Mouse (Mus musculus) stomach, embryonic 14.5 days (tissue): ENCODE measurements at regions not wholly inside any gene's neighbourhood (a gene's known extent, or its start where the extent isn't known, plus 50 kb on each side); places are given as distances from the start of the nearest gene placed in this dataset.

Experiments
- ATAC-seq: fragments of 200-750 bp; cut with Nextera tagmentation; 2 replicates; pipeline ENCODE4 v1.8.0; 2017; ENCODE audit warnings: low read depth, moderate TSS enrichment; ENCODE audit not compliant: insufficient number of reproducible peaks, insufficient read depth, low FRiP score
- H3K27ac ChIP-seq: fragments of 300-500 bp; sonication (generic); 2 replicates; pipeline ENCODE4 v1.5.1; 2014; ENCODE audit warnings: mild to moderate bottlenecking, low read length, moderate library complexity, mixed read lengths
- H3K27me3 ChIP-seq: fragments of 300-500 bp; sonication (generic); 2 replicates; pipeline ENCODE4 v1.6.1; 2014; ENCODE audit warnings: low read length, control low read depth, mixed read lengths; ENCODE audit not compliant: control insufficient read depth, insufficient read depth
- H3K36me3 ChIP-seq: fragments of 300-500 bp; sonication (generic); 2 replicates; pipeline ENCODE4 v1.6.1; 2014; ENCODE audit warnings: mild to moderate bottlenecking, control low read depth, low read length, moderate library complexity, mixed read lengths; ENCODE audit not compliant: control insufficient read depth, insufficient read depth
- H3K4me1 ChIP-seq: fragments of 300-500 bp; sonication (generic); 2 replicates; pipeline ENCODE4 v1.6.1; 2014; ENCODE audit warnings: low read length, control low read depth, mixed read lengths; ENCODE audit not compliant: control insufficient read depth, insufficient read depth
- H3K4me2 ChIP-seq: fragments of 300-500 bp; sonication (generic); replicated peaks from 2 replicates; pipeline ENCODE4 v1.6.1; 2014; ENCODE audit warnings: low read depth, low read length, control low read depth
- H3K4me3 ChIP-seq: fragments of 300-500 bp; sonication (generic); 2 replicates; pipeline ENCODE4 v1.5.1; 2014; ENCODE audit warnings: low read depth, low read length, control low read depth
- H3K9ac ChIP-seq: fragments of 300-500 bp; sonication (generic); replicated peaks from 2 replicates; pipeline ENCODE4 v1.6.1; 2014; ENCODE audit warnings: low read depth, mild to moderate bottlenecking, control low read depth, low read length, moderate library complexity, mixed read lengths
- H3K9me3 ChIP-seq: fragments of 300-500 bp; sonication (generic); 2 replicates; pipeline ENCODE4 v1.6.1; 2016; ENCODE audit warnings: low read depth, low read length, control low read depth; ENCODE audit not compliant: control insufficient read depth
- WGBS: fragments of 180-500 bp; shearing (Covaris S2); extraction: QIAGEN DNeasy Blood & Tissue Kit; methylation state at CpG from one replicate; pipeline ENCODE4 v1.1.7; 2014; 5-methylcytosine and 5-hydroxymethylcytosine counted together

- no peak for ATAC-seq
- WGBS: 56% methylated on average over 2 of the region's 2 CpGs
- Histone ChIP-seq H3K27me3 (no peaks in the 10 kb centered on the region), H3K4me3 (no peak overlapping the region), H3K9ac (no peak overlapping the region), H3K36me3 (no peaks in the 10 kb centered on the region), H3K27ac (no peak overlapping the region), H3K9me3 (no peaks in the 10 kb centered on the region), H3K4me1 (no peaks in the 10 kb centered on the region), H3K4me2 (no peak overlapping the region)
These were observed 146.9 kb upstream of the Tmem72 start for GRCm38 (mm10) chr6:116863626-116864025.

- peaks cover 25% of the 10 kb centered on the region for H3K4me1 ChIP-seq
- no peak overlapping the region for H3K9ac ChIP-seq
- no peak overlapping the region for H3K4me2 ChIP-seq
- H3K27me3 ChIP-seq: no peaks in the 10 kb centered on the region
- no peaks in the 10 kb centered on the region for H3K9me3 ChIP-seq
- H3K36me3 ChIP-seq: no peaks in the 10 kb centered on the region
- 46% methylated on average over 8 of the region's 8 CpGs for WGBS
- H3K4me3 ChIP-seq: no peak overlapping the region
- no peak for ATAC-seq
- H3K27ac ChIP-seq: peak overlapping the region; percentile 40; the same call in 1 of the 2 replicates
These were observed 176.6 kb upstream of the Tmem72 start for GRCm38 (mm10) chr6:116893299-116893698.

DNA sequence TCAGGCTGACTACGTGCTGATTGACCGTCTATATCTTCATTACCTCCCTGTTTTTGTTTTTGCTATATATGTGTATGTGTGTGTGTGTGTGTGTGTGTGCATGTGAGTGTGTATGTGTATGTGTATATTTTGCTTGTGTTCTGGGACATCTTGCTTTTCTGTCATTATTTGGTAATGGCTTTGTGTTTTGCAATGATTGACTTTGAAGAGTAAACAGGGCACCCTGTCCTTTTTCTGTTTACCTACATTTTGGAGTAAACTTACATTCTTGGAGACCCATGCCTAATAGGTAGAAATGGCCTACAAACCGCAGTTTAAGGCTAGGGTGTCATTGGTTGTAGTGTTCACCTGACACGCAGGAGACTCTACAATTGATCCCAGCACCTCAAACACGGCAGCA lies 177.5 kb upstream of the Tmem72 start:
- no peak overlapping the region for H3K4me3 ChIP-seq
- no peak for ATAC-seq
- peak overlapping the region; percentile 82; the same call in 1 of the 2 replicates for H3K27ac ChIP-seq
- WGBS: 86% methylated on average over 5 of the region's 5 CpGs
- H3K4me1 ChIP-seq: peaks cover 25% of the 10 kb centered on the region
- no peaks in the 10 kb centered on the region for H3K27me3 ChIP-seq
- no peaks in the 10 kb centered on the region for H3K9me3 ChIP-seq
- no peaks in the 10 kb centered on the region for H3K36me3 ChIP-seq
- no peak overlapping the region for H3K9ac ChIP-seq
- H3K4me2 ChIP-seq: no peak overlapping the region

DNA sequence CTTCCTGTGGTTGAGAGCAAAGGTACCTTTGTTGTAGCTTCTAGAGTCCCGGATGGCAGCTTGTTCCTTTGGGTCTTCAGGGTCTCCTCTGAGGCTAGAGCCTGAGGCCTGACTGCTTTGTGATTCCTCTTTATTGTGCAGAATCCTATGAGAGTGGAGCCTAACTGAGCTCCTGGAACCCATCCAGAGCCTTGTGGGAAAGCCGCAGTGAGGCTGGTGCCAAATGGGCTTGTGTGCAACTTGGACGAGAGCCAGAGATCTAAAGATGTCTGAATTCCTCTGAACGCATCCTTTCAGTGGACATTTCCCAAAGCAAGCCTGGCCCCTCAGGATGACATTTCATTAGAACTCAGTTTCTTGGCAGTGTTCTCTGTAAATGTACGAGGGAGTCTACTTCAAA lies 178.4 kb upstream of the Tmem72 start:
- no peaks in the 10 kb centered on the region for H3K9me3 ChIP-seq
- no peaks in the 10 kb centered on the region for H3K36me3 ChIP-seq
- H3K4me3 ChIP-seq: no peak overlapping the region
- no peak overlapping the region for H3K9ac ChIP-seq
- H3K4me2 ChIP-seq: no peak overlapping the region
- H3K27ac ChIP-seq: peak overlapping the region; percentile 82; the same call in 1 of the 2 replicates
- 35% methylated on average over 5 of the region's 5 CpGs for WGBS
- no peaks in the 10 kb centered on the region for H3K27me3 ChIP-seq
- peaks cover 25% of the 10 kb centered on the region for H3K4me1 ChIP-seq
- peak; percentile 65; the same call in 1 of the 2 replicates for ATAC-seq

DNA sequence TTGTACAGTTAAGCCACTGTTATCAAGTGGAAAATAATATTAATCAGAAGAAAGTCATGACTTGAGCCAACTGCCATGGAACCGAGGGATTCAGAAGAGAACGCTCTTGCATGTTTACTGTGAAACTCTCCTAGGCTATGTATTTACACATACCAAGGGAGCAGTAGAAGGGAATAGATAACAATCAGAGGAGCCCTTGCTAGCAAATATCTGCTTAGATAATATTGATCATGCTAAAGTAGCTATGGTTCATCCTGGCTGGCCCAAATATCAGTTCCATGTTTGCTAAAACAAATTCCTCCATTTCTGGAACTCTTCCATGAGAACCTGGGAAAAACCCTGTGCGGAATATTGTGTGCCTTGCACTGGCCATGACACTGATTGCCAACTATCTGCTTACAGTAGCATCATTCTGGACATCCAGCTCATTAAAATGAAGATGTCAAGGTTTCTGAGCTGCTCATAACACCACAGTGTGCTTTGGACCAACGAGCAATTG lies 179.5 kb upstream of the Tmem72 start:
- Histone ChIP-seq H3K27ac (peak overlapping the region; percentile 6; the same call in 1 of the 2 replicates), H3K9ac (no peak overlapping the region), H3K27me3 (no peaks in the 10 kb centered on the region), H3K9me3 (no peaks in the 10 kb centered on the region), H3K4me3 (no peak overlapping the region), H3K4me1 (peaks cover 25% of the 10 kb centered on the region), H3K36me3 (no peaks in the 10 kb centered on the region), H3K4me2 (no peak overlapping the region)
- 50% methylated on average over 4 of the region's 4 CpGs for WGBS
- ATAC-seq: no peak

GRCm38 (mm10) chr6:116901816-116902215 lies 185.1 kb upstream of the Tmem72 start:
- H3K4me3 ChIP-seq: no peak overlapping the region
- H3K9ac ChIP-seq: no peak overlapping the region
- 13% methylated on average over 1 of the region's 1 CpGs for WGBS
- H3K27ac ChIP-seq: no peak overlapping the region
- no peaks in the 10 kb centered on the region for H3K4me1 ChIP-seq
- no peaks in the 10 kb centered on the region for H3K36me3 ChIP-seq
- no peak overlapping the region for H3K4me2 ChIP-seq
- no peaks in the 10 kb centered on the region for H3K9me3 ChIP-seq
- H3K27me3 ChIP-seq: no peaks in the 10 kb centered on the region
- ATAC-seq: no peak

- no peak for ATAC-seq
- no peaks in the 10 kb centered on the region for H3K27me3 ChIP-seq
- no peak overlapping the region for H3K4me2 ChIP-seq
- no peaks in the 10 kb centered on the region for H3K9me3 ChIP-seq
- WGBS: 62% methylated on average over 3 of the region's 3 CpGs
- H3K36me3 ChIP-seq: no peaks in the 10 kb centered on the region
- H3K27ac ChIP-seq: no peak overlapping the region
- no peaks in the 10 kb centered on the region for H3K4me1 ChIP-seq
- no peak overlapping the region for H3K9ac ChIP-seq
- no peak overlapping the region for H3K4me3 ChIP-seq
These were observed 185.7 kb upstream of the Tmem72 start for GRCm38 (mm10) chr6:116902371-116902770.

GRCm38 (mm10) chr6:116906426-116907172 lies 189.9 kb upstream of the Tmem72 start:
- 48% methylated on average over 7 of the region's 7 CpGs for WGBS
- ATAC-seq: no peak
- Histone ChIP-seq H3K4me1 (no peaks in the 10 kb centered on the region), H3K4me3 (no peak overlapping the region), H3K36me3 (no peaks in the 10 kb centered on the region), H3K9ac (no peak overlapping the region), H3K27me3 (no peaks in the 10 kb centered on the region), H3K4me2 (no peak overlapping the region), H3K27ac (no peak overlapping the region), H3K9me3 (no peaks in the 10 kb centered on the region)

- H3K4me1 ChIP-seq: no peaks in the 10 kb centered on the region
- no peaks in the 10 kb centered on the region for H3K27me3 ChIP-seq
- H3K4me3 ChIP-seq: no peak overlapping the region
- no peaks in the 10 kb centered on the region for H3K36me3 ChIP-seq
- H3K9ac ChIP-seq: no peak overlapping the region
- H3K27ac ChIP-seq: no peak overlapping the region
- H3K4me2 ChIP-seq: no peak overlapping the region
- ATAC-seq: no peak
- H3K9me3 ChIP-seq: no peaks in the 10 kb centered on the region
- WGBS: 93% methylated on average over 7 of the region's 7 CpGs
These were observed 193.9 kb upstream of the Tmem72 start for GRCm38 (mm10) chr6:116910607-116911006.
